Mouse (Mus musculus): ENCODE data around the gene Apoe. TPM values are rescaled to one million over a fixed set of nuclear protein-coding genes. Genes with fewer than 3 reads are reported as not detected.
A peak's percentile ranks its signal among the peaks of the same experiment; 100 is the strongest.

Apoe gene
- polyA plus RNA-seq, 1 experiment from 2014 or later = 515 TPM

GRCm38 (mm10) chr7:19697949-19698906, 760 bp downstream of the Apoe start:
- Histone ChIP-seq H3K9ac (0 out of 2 replicates have a peak overlapping the region, but pooled peaks have one; percentile 4), H3K27ac (peak overlapping the region; percentile 41; the same call in 1 of the 2 replicates), H3K4me2 (peak overlapping the region; percentile 65), H3K36me3 (peaks cover 10% of the 10 kb centered on the region), H3K27me3 (replicated peaks) (no peaks in the 10 kb centered on the region), H3K4me3 (replicated peaks) (peak overlapping the region; percentile 37), H3K4me1 (peaks cover 43% of the 10 kb centered on the region), H3K9me3 (no peaks in the 10 kb centered on the region)
- 3% methylated on average over 28 of the region's 28 CpGs for WGBS
- no peak for ATAC-seq (ENCODE audit: insufficient read depth, low FRiP score, low read depth)

GRCm38 (mm10) chr7:19696336-19696873, 2.6 kb downstream of the Apoe start:
- Histone ChIP-seq H3K9me3 (no peaks in the 10 kb centered on the region), H3K27me3 (replicated peaks) (no peaks in the 10 kb centered on the region), H3K4me1 (peaks cover 48% of the 10 kb centered on the region), H3K4me2 (no peak overlapping the region), H3K9ac (no peak overlapping the region), H3K27ac (no peak overlapping the region), H3K36me3 (peaks cover 1% of the 10 kb centered on the region; the same call in 1 of the 2 replicates), H3K4me3 (replicated peaks) (no peak overlapping the region)
- ATAC-seq (ENCODE audit: insufficient read depth, low FRiP score, low read depth) = no peak
- 91% methylated on average over 34 of the region's 34 CpGs for WGBS

DNA sequence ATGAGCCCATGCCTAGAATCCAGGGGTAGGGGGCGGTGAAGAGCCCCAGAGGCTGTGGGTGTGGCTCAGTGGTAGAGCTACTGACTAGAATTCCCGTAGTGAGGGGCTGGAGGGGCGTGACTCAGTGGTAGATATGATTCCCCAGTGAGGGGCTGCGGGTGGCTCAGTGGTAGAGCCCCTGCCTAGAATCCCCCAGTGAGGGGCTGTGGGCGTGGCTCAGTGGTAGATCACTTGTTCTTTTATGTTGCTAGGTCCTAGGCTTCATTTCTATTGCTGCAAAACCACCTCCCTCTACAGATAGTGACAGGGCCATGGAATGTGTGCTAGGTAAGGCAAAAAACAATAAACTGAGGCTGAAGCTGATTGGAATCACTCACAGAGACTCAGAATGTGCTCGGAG, 3.1 kb downstream of the Apoe start:
- H3K36me3 ChIP-seq = no peaks in the 10 kb centered on the region

DNA sequence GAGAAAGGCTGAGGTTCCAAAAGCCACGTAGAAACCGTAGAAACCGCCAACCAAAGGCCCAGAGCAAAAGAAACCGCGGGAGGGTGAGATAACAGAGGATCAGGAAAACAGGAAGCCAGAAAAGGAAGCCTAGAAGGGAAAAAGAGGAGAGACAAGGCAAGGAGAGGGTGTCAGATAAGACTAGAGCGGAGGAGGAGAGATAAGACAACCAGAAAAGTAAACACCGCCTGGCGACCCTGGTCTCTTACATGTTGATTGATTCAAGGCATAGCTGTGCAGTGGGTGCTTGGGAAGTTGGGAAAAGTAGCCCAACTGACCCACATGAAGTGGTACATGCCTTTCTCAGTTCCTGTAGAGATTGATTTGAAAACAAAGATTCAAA, 3.8 kb downstream of the Apoe start:
- no peak overlapping the region for H3K9ac ChIP-seq
- no peak for ATAC-seq (ENCODE audit: insufficient read depth, low FRiP score, low read depth)
- H3K9me3 ChIP-seq = no peaks in the 10 kb centered on the region
- peaks cover 40% of the 10 kb centered on the region for H3K4me1 ChIP-seq
- no peak overlapping the region for H3K4me3 ChIP-seq (replicated peaks)
- H3K36me3 ChIP-seq = no peaks in the 10 kb centered on the region
- no peak overlapping the region for H3K4me2 ChIP-seq
- H3K27me3 ChIP-seq (replicated peaks) = no peaks in the 10 kb centered on the region
- 20% methylated on average over 8 of the region's 8 CpGs for WGBS
- peak overlapping the region; percentile 54; the same call in 1 of the 2 replicates for H3K27ac ChIP-seq

More for the DNA sequence above, 3.1 kb downstream of the Apoe start:
- Histone ChIP-seq H3K4me1 (peaks cover 45% of the 10 kb centered on the region), H3K9me3 (no peaks in the 10 kb centered on the region), H3K27me3 (replicated peaks) (no peaks in the 10 kb centered on the region), H3K27ac (no peak overlapping the region), H3K4me2 (no peak overlapping the region), H3K9ac (no peak overlapping the region), H3K4me3 (replicated peaks) (no peak overlapping the region)
- WGBS = 76% methylated on average over 6 of the region's 6 CpGs
- no peak for ATAC-seq (ENCODE audit: insufficient read depth, low FRiP score, low read depth)

DNA sequence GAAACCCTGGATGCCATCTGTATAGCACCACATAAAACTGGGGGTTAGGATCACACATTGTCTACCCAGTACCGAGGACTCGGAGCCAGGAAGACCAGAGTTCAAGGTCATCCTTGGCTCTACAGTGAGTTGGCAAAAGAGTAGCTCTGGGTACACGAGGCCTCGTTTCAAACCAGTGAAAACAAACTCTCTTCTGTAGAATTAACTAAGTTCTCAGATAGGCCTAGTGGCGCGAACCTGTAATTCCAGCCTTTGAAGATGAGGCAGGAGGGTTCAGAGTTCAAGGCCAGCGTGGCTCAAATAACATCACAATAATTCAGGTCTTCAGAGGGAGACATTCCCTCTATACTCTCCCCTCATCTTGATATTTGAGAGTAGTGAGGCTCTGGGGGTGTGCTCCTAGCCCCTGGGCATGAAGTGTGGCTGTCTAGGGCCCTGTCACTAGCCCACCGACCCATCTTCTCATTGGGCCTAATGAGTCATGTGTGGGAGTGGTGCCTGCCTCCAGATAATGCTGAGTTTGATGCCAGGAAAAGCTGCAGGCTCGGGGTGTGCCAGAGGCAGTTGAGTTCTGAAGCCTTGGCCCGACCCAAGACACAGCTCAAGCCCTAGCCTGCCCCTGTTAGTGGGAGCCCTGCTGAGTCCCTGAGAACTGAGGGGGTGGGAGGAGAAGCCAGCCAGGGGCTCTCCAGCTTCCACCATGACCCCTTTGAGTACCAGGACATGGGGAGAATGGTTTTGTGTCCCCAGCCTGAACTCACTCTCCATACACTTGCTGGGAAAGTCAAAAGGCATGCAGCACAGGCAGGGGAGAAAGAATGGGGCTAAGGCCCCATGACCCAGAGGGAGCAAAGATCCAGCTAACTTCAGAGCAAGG, 4.4 kb downstream of the Apoe start:
- Histone ChIP-seq H3K36me3 (no peaks in the 10 kb centered on the region), H3K4me2 (no peak overlapping the region), H3K27me3 (replicated peaks) (no peaks in the 10 kb centered on the region), H3K9me3 (no peaks in the 10 kb centered on the region), H3K4me1 (peaks cover 36% of the 10 kb centered on the region), H3K9ac (no peak overlapping the region), H3K4me3 (replicated peaks) (no peak overlapping the region), H3K27ac (peak overlapping the region; percentile 54; the same call in 1 of the 2 replicates)
- no peak for ATAC-seq (ENCODE audit: insufficient read depth, low FRiP score, low read depth)
- 72% methylated on average over 10 of the region's 10 CpGs for WGBS

DNA sequence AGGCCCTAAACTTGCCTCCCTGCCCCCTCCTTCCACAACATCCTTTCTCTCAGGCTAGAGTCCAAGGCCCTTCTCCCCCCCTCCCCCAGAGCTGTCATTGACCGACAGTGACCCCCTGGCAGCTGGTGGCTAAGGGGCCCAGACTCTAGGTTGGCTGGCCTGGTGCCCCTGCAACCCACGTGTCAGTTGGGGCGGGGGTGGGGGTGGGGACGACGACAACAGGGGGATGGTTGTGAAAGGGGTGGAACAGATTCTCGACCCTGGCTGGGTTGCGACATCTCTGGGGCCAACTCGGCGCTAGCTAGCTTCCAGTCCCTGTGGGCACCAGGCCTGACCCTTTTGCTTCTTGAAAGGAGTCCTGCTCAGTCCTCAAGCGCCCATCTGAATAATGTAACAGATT, 5.6 kb downstream of the Apoe start:
- peak; percentile 23; the same call in 1 of the 2 replicates for ATAC-seq (ENCODE audit: insufficient read depth, low FRiP score, low read depth)
- H3K4me1 ChIP-seq = peaks cover 25% of the 10 kb centered on the region
- H3K36me3 ChIP-seq = no peaks in the 10 kb centered on the region
- no peak overlapping the region for H3K4me3 ChIP-seq (replicated peaks)
- H3K9me3 ChIP-seq = no peaks in the 10 kb centered on the region
- H3K27ac ChIP-seq = peak overlapping the region; percentile 40
- WGBS = 32% methylated on average over 10 of the region's 10 CpGs
- H3K27me3 ChIP-seq (replicated peaks) = no peaks in the 10 kb centered on the region
- no peak overlapping the region for H3K9ac ChIP-seq
- no peak overlapping the region for H3K4me2 ChIP-seq

DNA sequence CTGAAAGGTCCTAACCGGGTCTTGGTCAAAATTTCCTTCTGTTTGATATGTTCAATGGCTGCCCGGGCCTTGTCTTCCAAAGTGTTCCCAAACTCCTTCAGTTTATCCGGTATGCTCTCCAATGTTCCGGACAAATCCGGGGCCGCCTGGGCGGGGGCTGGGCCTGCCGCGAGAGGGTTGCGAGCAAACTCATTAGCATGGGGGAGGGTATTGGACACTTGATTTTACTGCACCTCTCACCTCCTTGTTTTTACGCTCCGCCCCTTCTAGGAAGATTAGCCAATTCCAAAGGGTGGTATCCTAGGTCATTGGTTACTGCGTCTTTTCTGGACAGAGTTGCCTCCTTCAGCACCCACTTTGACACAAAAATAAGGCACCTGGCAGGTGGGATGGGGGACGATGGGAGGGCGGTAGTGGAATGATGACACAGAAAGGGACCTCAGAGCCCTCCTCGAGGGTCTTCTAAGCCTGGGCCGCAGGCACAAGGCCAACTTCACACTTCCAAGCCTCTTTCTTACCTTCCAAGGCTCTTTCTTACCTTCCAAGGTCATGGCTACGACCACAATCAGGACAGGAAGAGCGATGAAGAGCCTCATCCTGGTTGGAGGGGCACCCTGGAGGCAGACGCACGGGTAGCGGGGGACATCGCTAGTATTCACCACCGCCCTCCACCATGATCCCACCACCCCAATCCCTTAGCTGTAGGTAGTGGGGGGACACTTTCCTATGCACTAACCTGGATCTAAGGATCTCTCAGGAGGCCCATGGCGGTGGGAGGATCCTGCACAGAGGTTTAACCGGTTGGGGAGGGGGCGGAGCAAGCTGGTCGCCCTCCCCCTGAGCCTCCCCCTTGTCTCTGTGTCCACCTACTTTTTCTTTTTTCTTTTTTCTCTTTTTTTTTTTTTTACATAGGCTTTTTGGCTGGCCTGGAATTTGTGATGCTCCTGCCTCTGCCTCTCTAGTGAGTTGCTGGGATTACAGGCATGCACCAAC, 6.8 kb downstream of the Apoe start, which contains the start of gene Apoc1:
Apoc1 (minus strand) TSS at position 788 of the 993 bp plus-strand sequence.
- H3K27me3 ChIP-seq (replicated peaks) = no peaks in the 10 kb centered on the region
- 51% methylated on average over 28 of the region's 28 CpGs for WGBS
- no peaks in the 10 kb centered on the region for H3K36me3 ChIP-seq
- H3K4me2 ChIP-seq = peak within 1 kb of the TSS; percentile 29; the same call in 1 of the 2 replicates
- H3K4me1 ChIP-seq = peaks cover 21% of the 10 kb centered on the region
- no peak within 1 kb of the TSS for H3K4me3 ChIP-seq (replicated peaks)
- no peak within 1 kb of the TSS for H3K9ac ChIP-seq
- no peak for ATAC-seq (ENCODE audit: insufficient read depth, low FRiP score, low read depth)
- peak within 1 kb of the TSS; percentile 40; the same call in 1 of the 2 replicates for H3K27ac ChIP-seq
- no peaks in the 10 kb centered on the region for H3K9me3 ChIP-seq

GRCm38 (mm10) chr7:19691434-19691833, 7.6 kb downstream of the Apoe start:
- Histone ChIP-seq H3K4me1 (peaks cover 21% of the 10 kb centered on the region), H3K27me3 (replicated peaks) (no peaks in the 10 kb centered on the region), H3K27ac (no peak overlapping the region), H3K9ac (no peak overlapping the region), H3K4me3 (replicated peaks) (no peak overlapping the region), H3K4me2 (peak overlapping the region; percentile 29; the same call in 1 of the 2 replicates), H3K36me3 (no peaks in the 10 kb centered on the region), H3K9me3 (no peaks in the 10 kb centered on the region)
- 76% methylated on average over 6 of the region's 6 CpGs for WGBS
- no peak for ATAC-seq (ENCODE audit: insufficient read depth, low FRiP score, low read depth)

DNA sequence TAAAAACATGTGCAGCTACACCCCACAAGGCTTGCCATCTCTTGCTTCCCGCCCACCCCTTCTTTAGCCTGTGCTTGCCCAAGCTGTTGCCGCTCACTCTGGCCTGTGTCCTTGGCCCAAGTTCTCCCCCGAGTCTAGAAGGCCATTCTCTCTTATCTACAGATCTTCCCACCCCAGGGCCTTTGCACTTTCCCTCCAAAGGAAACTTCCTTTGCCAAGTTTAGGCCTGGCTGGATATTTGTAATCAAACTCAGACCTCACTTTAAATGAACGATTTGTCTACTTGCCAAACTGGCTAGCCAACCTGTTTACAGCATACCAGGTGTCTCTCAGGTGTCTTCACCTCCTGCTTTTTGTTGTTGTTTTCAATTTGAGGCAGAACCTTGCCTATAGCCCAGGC, 8.1 kb downstream of the Apoe start:
- WGBS = 86% methylated on average over 4 of the region's 4 CpGs
- Histone ChIP-seq H3K4me2 (no peak overlapping the region), H3K4me1 (peaks cover 21% of the 10 kb centered on the region), H3K9ac (no peak overlapping the region), H3K27ac (no peak overlapping the region), H3K36me3 (no peaks in the 10 kb centered on the region), H3K4me3 (replicated peaks) (no peak overlapping the region), H3K9me3 (no peaks in the 10 kb centered on the region), H3K27me3 (replicated peaks) (no peaks in the 10 kb centered on the region)
- no peak for ATAC-seq (ENCODE audit: insufficient read depth, low FRiP score, low read depth)

GRCm38 (mm10) chr7:19688611-19689010, 10.4 kb downstream of the Apoe start:
- WGBS = 97% methylated on average over 2 of the region's 2 CpGs
- Histone ChIP-seq H3K27me3 (replicated peaks) (no peaks in the 10 kb centered on the region), H3K4me1 (peaks cover 13% of the 10 kb centered on the region), H3K36me3 (no peaks in the 10 kb centered on the region), H3K4me3 (replicated peaks) (no peak overlapping the region), H3K9ac (no peak overlapping the region), H3K9me3 (no peaks in the 10 kb centered on the region), H3K4me2 (no peak overlapping the region), H3K27ac (no peak overlapping the region)
- ATAC-seq (ENCODE audit: insufficient read depth, low FRiP score, low read depth) = no peak

All from stomach, embryonic 15.5 days (tissue).